Mouse (Mus musculus) cerebellum, adult 9-10 months (tissue): Measurements from ENCODE around the gene Gm9837.
A peak's percentile ranks its signal among the peaks of the same experiment; 100 is the strongest.
"Not testable (repeated sequence)": the region's sequence is repeated elsewhere in the genome, so short reads cannot be mapped to it uniquely, and the experiment has no call there.

Source experiments
- DNase-seq: peaks from one replicate; pipeline ENCODE4 v3.0.0; 2022

Gene Gm9837

GRCm38 (mm10) chr11:53456474-53457371 is 13.6 kb downstream of the Gm9837 start, which contains the start of the genes Gm10447 and Shroom1:
Gene Gm10447, minus strand, starts transcription at chr11:53457110.
Gene Shroom1, plus strand, starts transcription at chr11:53457205.
- peak; percentile 73 for DNase-seq

GRCm38 (mm10) chr11:53453031-53453430 is 17.2 kb downstream of the Gm9837 start:
- no peak for DNase-seq

- DNase-seq: peak; percentile 67
Observed at GRCm38 (mm10) chr11:53452396-53452795, 17.9 kb downstream of the Gm9837 start.

GRCm38 (mm10) chr11:53451361-53451760 is 18.9 kb downstream of the Gm9837 start:
- no peak for DNase-seq

- DNase-seq: no peak
Observed at GRCm38 (mm10) chr11:53450070-53450705, 20.1 kb downstream of the Gm9837 start.

GRCm38 (mm10) chr11:53448529-53448928 is 21.8 kb downstream of the Gm9837 start:
- peak; percentile 96 for DNase-seq

- no peak for DNase-seq
Observed at GRCm38 (mm10) chr11:53447996-53448395, 22.3 kb downstream of the Gm9837 start.

GRCm38 (mm10) chr11:53446183-53446582 is 24.1 kb downstream of the Gm9837 start:
- DNase-seq: no peak

- DNase-seq: no peak
Observed at GRCm38 (mm10) chr11:53445562-53445961, 24.7 kb downstream of the Gm9837 start.

GRCm38 (mm10) chr11:53443861-53444260 is 26.4 kb downstream of the Gm9837 start:
- peak; percentile 70 for DNase-seq

GRCm38 (mm10) chr11:53441921-53442320 is 28.4 kb downstream of the Gm9837 start:
- DNase-seq: no peak

GRCm38 (mm10) chr11:53436338-53436737 is 33.9 kb downstream of the Gm9837 start:
- no peak for DNase-seq

- no peak for DNase-seq
Observed at GRCm38 (mm10) chr11:53435504-53435903, 34.8 kb downstream of the Gm9837 start.

- DNase-seq: no peak
Observed at GRCm38 (mm10) chr11:53433057-53433456, 37.2 kb downstream of the Gm9837 start.

GRCm38 (mm10) chr11:53431347-53432056 is 38.8 kb downstream of the Gm9837 start:
- no peak for DNase-seq

GRCm38 (mm10) chr11:53430670-53431346 is 39.5 kb downstream of the Gm9837 start, which contains the start of the genes Uqcrq and Gdf9:
Gene Uqcrq, minus strand, starts transcription at chr11:53430831.
Gene Gdf9, plus strand, starts transcription at chr11:53431023.
- DNase-seq: peak; percentile 100

GRCm38 (mm10) chr11:53430300-53430669 is 40.0 kb downstream of the Gm9837 start:
- no peak for DNase-seq

GRCm38 (mm10) chr11:53429182-53429581 is 41.1 kb downstream of the Gm9837 start:
- DNase-seq: no peak

- DNase-seq: no peak
Observed at GRCm38 (mm10) chr11:53428716-53429057, 41.6 kb downstream of the Gm9837 start.

GRCm38 (mm10) chr11:53427993-53428715 is 42.1 kb downstream of the Gm9837 start:
- DNase-seq: no peak

GRCm38 (mm10) chr11:53426914-53427313 is 43.4 kb downstream of the Gm9837 start:
- DNase-seq: not testable (repeated sequence)

- DNase-seq: no peak
Observed at GRCm38 (mm10) chr11:53425711-53426255, 44.5 kb downstream of the Gm9837 start.
